Mouse (Mus musculus): ENCODE measurements around the gene Gcnt7.

Gene Gcnt7

DNA sequence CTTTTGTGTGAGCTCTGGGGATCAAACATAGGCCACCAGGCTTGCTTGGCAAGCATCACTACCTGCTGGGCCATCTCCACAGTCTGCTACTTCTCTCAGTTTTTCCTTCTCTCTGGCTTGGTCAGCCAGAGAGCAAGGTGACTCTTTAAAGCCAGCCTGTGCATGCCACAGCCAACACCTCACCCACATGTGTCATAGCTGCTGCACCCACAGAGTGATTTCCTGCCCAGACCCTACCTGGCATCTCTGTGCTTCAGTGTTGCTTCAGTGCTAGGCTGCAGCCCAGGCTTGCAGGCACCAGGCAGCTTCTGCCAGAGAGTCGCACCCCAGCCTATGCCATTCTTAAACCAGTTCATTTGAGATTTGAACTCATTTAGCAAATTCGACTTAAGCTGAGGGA is 50.9 kb downstream of the Gcnt7 start:
- no peak for TF ChIP-seq POU5F1 (IDR thresholded peaks at IDR 0.05; ENCODE audit: borderline replicate concordance, low read length)
- no peak for TF ChIP-seq CTCF (conservative IDR thresholded peaks at IDR 0.05; ENCODE audit: low read length)
- TF ChIP-seq NANOG (IDR thresholded peaks at IDR 0.05; ENCODE audit: borderline replicate concordance, low read length) = no peak
- H3K27me3 ChIP-seq (ENCODE audit: insufficient read depth, low read length) = 0 out of 2 replicates have a peak, but pooled peaks cover 2% of the 10 kb centered on the region
- H3K4me1 ChIP-seq (replicated peaks; ENCODE audit: low read depth, low read length) = peaks cover 33% of the 10 kb centered on the region
- no peaks in the 10 kb centered on the region for H3K36me3 ChIP-seq (ENCODE audit: insufficient read depth, low read length)
- H3K9me3 ChIP-seq (ENCODE audit: low read length) = no peaks in the 10 kb centered on the region
- H3K4me3 ChIP-seq (replicated peaks; ENCODE audit: low read length) = no peak overlapping the region

DNA sequence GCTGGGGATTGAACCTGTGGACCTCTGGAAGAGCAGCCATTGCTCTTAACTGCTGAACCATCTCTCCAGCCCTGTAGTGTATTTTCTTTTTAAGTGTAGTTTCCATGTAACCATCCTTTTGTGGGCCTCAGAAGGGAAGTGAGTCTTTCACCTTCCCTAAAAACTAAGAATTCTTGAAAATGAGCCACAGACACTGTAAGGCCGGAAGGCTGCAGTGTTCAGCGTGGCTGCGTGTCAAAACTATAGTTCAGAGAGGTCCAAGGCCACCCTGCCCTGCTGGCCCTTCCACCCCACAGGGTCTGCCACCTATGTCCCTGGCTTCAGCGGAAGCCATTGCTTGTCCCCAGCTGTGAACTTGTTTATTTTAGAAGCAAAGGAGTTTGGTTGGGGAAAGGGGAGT is 52.2 kb downstream of the Gcnt7 start:
- Histone ChIP-seq H3K9me3 (ENCODE audit: low read length) (no peaks in the 10 kb centered on the region), H3K27me3 (ENCODE audit: insufficient read depth, low read length) (0 out of 2 replicates have a peak, but pooled peaks cover 2% of the 10 kb centered on the region), H3K4me1 (replicated peaks; ENCODE audit: low read depth, low read length) (peaks cover 27% of the 10 kb centered on the region), H3K4me3 (replicated peaks; ENCODE audit: low read length) (no peak overlapping the region), H3K36me3 (ENCODE audit: insufficient read depth, low read length) (no peaks in the 10 kb centered on the region)
- no peak for TF ChIP-seq CTCF (conservative IDR thresholded peaks at IDR 0.05; ENCODE audit: low read length)
- no peak for TF ChIP-seq NANOG (IDR thresholded peaks at IDR 0.05; ENCODE audit: borderline replicate concordance, low read length)
- no peak for TF ChIP-seq POU5F1 (IDR thresholded peaks at IDR 0.05; ENCODE audit: borderline replicate concordance, low read length)

DNA sequence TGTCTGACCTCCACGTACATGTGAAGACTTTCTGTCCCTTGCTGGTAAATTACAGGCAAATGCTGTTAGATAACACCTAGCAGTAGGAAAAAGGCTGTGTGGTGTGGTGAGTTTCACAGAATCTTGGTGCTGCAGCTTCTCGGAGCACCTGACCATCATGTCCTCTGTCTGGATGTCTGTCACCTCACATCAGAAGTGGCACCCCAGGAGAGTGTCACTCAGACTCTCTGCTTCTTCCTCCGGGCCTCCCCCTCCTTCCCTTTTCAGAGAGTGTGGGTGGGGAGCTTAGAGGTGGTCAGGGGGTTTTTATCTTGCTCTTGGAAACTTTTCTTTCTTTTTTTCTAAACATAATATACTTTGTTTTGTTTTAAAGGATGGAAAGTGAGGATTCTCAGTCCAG is 53.4 kb downstream of the Gcnt7 start:
- Histone ChIP-seq H3K4me1 (replicated peaks; ENCODE audit: low read depth, low read length) (peaks cover 32% of the 10 kb centered on the region), H3K4me3 (replicated peaks; ENCODE audit: low read length) (no peak overlapping the region), H3K36me3 (ENCODE audit: insufficient read depth, low read length) (no peaks in the 10 kb centered on the region), H3K27me3 (ENCODE audit: insufficient read depth, low read length) (0 out of 2 replicates have a peak, but pooled peaks cover 2% of the 10 kb centered on the region), H3K9me3 (ENCODE audit: low read length) (no peaks in the 10 kb centered on the region)
- no peak for TF ChIP-seq NANOG (IDR thresholded peaks at IDR 0.05; ENCODE audit: borderline replicate concordance, low read length)
- no peak for TF ChIP-seq CTCF (conservative IDR thresholded peaks at IDR 0.05; ENCODE audit: low read length)
- no peak for TF ChIP-seq POU5F1 (IDR thresholded peaks at IDR 0.05; ENCODE audit: borderline replicate concordance, low read length)

DNA sequence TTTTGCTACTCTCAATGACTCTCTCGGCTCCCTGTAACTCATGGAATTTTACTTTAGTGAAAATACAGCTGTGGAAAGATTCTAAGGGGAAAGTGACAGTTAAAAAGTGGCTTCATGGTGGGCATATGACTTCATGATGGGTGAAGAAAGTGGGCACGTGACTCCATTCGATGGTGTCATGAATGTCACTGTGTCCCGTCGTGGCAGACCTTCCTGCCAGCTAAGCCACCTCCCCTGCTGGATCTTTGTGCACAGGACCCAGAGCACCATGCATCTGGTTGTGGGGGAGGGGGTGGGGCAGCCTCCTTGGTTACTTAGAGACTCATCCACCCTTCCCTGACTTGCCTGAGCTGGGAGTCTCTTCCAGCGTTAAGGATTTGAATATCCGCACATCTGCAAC is 54.2 kb downstream of the Gcnt7 start:
- H3K27me3 ChIP-seq (ENCODE audit: insufficient read depth, low read length) = 0 out of 2 replicates have a peak, but pooled peaks cover 2% of the 10 kb centered on the region
- H3K4me3 ChIP-seq (replicated peaks; ENCODE audit: low read length) = no peak overlapping the region
- no peaks in the 10 kb centered on the region for H3K36me3 ChIP-seq (ENCODE audit: insufficient read depth, low read length)
- H3K4me1 ChIP-seq (replicated peaks; ENCODE audit: low read depth, low read length) = peaks cover 40% of the 10 kb centered on the region
- TF ChIP-seq NANOG (IDR thresholded peaks at IDR 0.05; ENCODE audit: borderline replicate concordance, low read length) (no peak), POU5F1 (IDR thresholded peaks at IDR 0.05; ENCODE audit: borderline replicate concordance, low read length) (no peak), CTCF (conservative IDR thresholded peaks at IDR 0.05; ENCODE audit: low read length) (no peak)
- no peaks in the 10 kb centered on the region for H3K9me3 ChIP-seq (ENCODE audit: low read length)

DNA sequence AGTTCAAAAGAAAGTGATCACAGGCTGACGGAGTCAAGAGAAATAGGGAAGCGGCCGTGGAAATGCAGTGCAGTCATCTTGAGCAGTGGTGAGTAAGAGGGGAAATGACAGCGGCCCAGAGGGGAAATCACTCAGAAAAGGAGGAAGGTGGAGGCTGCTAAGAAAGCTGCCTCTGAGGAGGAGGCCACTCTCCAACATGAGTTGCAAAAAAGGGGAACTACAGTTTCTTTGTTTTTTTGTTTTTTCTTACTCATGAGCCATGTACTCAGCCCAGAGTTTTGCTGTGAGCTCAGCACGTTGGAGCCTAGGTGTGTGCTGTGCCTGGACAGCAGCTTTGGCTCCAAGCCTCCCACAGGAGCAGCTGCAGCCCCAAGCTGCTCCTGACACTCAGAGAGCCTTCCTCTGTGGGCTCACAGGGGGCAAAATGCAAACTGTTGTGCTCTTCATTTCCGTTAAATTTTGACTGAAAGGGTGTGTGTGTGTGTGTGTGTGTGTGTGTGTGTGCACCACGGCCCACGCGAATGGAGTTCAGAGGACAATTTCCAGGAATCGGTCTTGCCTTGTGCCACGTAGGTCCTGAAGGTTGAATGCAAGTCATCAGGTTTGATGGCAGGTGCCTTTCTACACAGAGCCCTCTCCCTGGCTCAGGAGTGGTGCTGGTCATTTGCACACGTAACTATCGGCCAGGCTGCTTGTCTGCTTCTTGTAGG is 57.1 kb downstream of the Gcnt7 start:
- no peaks in the 10 kb centered on the region for H3K36me3 ChIP-seq (ENCODE audit: insufficient read depth, low read length)
- H3K4me3 ChIP-seq (replicated peaks; ENCODE audit: low read length) = no peak overlapping the region
- no peaks in the 10 kb centered on the region for H3K9me3 ChIP-seq (ENCODE audit: low read length)
- no peak for TF ChIP-seq POU5F1 (IDR thresholded peaks at IDR 0.05; ENCODE audit: borderline replicate concordance, low read length)
- TF ChIP-seq NANOG (IDR thresholded peaks at IDR 0.05; ENCODE audit: borderline replicate concordance, low read length) = no peak
- TF ChIP-seq CTCF (conservative IDR thresholded peaks at IDR 0.05; ENCODE audit: low read length) = no peak
- H3K27me3 ChIP-seq (ENCODE audit: insufficient read depth, low read length) = 0 out of 2 replicates have a peak, but pooled peaks cover 2% of the 10 kb centered on the region
- peaks cover 61% of the 10 kb centered on the region for H3K4me1 ChIP-seq (replicated peaks; ENCODE audit: low read depth, low read length)
